Mouse (Mus musculus): Measurements from ENCODE around the gene Lzic. TPM values are rescaled to one million over a fixed set of nuclear protein-coding genes. Genes with fewer than 3 reads are reported as not detected.

The Lzic gene
- polyA plus RNA-seq, 1 experiment: 44.7 TPM

DNA sequence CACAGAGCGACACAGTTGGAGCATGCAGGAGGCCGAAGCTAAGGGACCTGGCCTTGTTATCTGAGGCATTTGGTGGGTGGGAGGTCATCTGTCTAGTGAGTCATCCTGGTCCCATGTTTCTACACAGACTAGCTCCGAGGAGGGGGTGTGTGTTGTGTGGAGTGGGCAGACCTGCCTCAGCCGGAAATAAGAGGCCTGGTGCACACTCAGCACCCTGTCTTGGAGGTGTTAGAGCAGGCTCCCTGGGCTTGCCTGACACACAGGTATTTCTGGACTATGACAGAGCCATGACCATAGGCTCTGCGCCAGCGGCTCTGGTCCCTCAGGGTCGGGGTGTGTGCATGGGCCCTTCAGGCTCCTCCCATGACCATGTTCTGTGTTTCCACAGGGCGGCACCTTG is 54.4 kb downstream of the Lzic start:
- Histone ChIP-seq H3K79me3 (ENCODE audit: low read depth) (no peaks in the 10 kb centered on the region), H3K79me2 (ENCODE audit: control insufficient read depth, insufficient read depth) (no peaks in the 10 kb centered on the region), H3ac (ENCODE audit: control insufficient read depth, insufficient read length, low read depth) (no peak overlapping the region), H3K4me3 (ENCODE audit: insufficient read depth, poor library complexity, severe bottlenecking) (no peak overlapping the region), H3K27me3 (ENCODE audit: control insufficient read depth, insufficient read depth, insufficient read length) (no peaks in the 10 kb centered on the region), H3K36me3 (ENCODE audit: control insufficient read depth, insufficient read depth) (peaks cover 4% of the 10 kb centered on the region)
- TF ChIP-seq MYOD1 (IDR thresholded peaks at IDR 0.05; ENCODE audit: control insufficient read depth, insufficient read length, low read depth): no peak

GRCm38 (mm10) chr4:149541935-149542334 is 56.9 kb downstream of the Lzic start:
- H3K27me3 ChIP-seq (ENCODE audit: control insufficient read depth, insufficient read depth, insufficient read length): no peaks in the 10 kb centered on the region

GRCm38 (mm10) chr4:149542431-149542830 is 57.4 kb downstream of the Lzic start:
- peaks cover 14% of the 10 kb centered on the region for H3K36me3 ChIP-seq (ENCODE audit: control insufficient read depth, insufficient read depth)
- no peak overlapping the region for H3K4me3 ChIP-seq (ENCODE audit: insufficient read depth, poor library complexity, severe bottlenecking)
- no peaks in the 10 kb centered on the region for H3K79me3 ChIP-seq (ENCODE audit: low read depth)

More at GRCm38 (mm10) chr4:149541935-149542334, 56.9 kb downstream of the Lzic start:
- Histone ChIP-seq H3K36me3 (ENCODE audit: control insufficient read depth, insufficient read depth) (peaks cover 14% of the 10 kb centered on the region), H3K4me3 (ENCODE audit: insufficient read depth, poor library complexity, severe bottlenecking) (no peak overlapping the region), H3K79me2 (ENCODE audit: control insufficient read depth, insufficient read depth) (no peaks in the 10 kb centered on the region), H3ac (ENCODE audit: control insufficient read depth, insufficient read length, low read depth) (peak overlapping the region; percentile 4), H3K79me3 (ENCODE audit: low read depth) (no peaks in the 10 kb centered on the region)
- TF ChIP-seq MYOD1 (IDR thresholded peaks at IDR 0.05; ENCODE audit: control insufficient read depth, insufficient read length, low read depth) (no peak), CTCF (IDR thresholded peaks at IDR 0.05; ENCODE audit: control insufficient read depth, insufficient read depth, insufficient read length) (no peak), MYOG (IDR thresholded peaks at IDR 0.05; ENCODE audit: control insufficient read depth, extremely low read depth, insufficient read length) (no peak), CEBPB (IDR thresholded peaks at IDR 0.05; ENCODE audit: low read depth) (no peak), FOSL1 (IDR thresholded peaks at IDR 0.05; ENCODE audit: insufficient read depth, low read length, poor library complexity, severe bottlenecking) (no peak), USF1 (IDR thresholded peaks at IDR 0.05; ENCODE audit: low read depth) (no peak), MAX (IDR thresholded peaks at IDR 0.05) (no peak)

GRCm38 (mm10) chr4:149542927-149543553 is 58.0 kb downstream of the Lzic start:
- Histone ChIP-seq H3K27me3 (ENCODE audit: control insufficient read depth, insufficient read depth, insufficient read length) (no peaks in the 10 kb centered on the region), H3K79me3 (ENCODE audit: low read depth) (no peaks in the 10 kb centered on the region), H3K4me3 (ENCODE audit: insufficient read depth, poor library complexity, severe bottlenecking) (no peak overlapping the region), H3K36me3 (ENCODE audit: control insufficient read depth, insufficient read depth) (peaks cover 14% of the 10 kb centered on the region), H3ac (ENCODE audit: control insufficient read depth, insufficient read length, low read depth) (no peak overlapping the region), H3K79me2 (ENCODE audit: control insufficient read depth, insufficient read depth) (no peaks in the 10 kb centered on the region)
- TF ChIP-seq CTCF (IDR thresholded peaks at IDR 0.05; ENCODE audit: control insufficient read depth, insufficient read depth, insufficient read length): peak; percentile 85
- no peak for TF ChIP-seq USF1 (IDR thresholded peaks at IDR 0.05; ENCODE audit: low read depth)
- TF ChIP-seq CEBPB (IDR thresholded peaks at IDR 0.05; ENCODE audit: low read depth): no peak

More at GRCm38 (mm10) chr4:149542431-149542830, 57.4 kb downstream of the Lzic start:
- H3ac ChIP-seq (ENCODE audit: control insufficient read depth, insufficient read length, low read depth): no peak overlapping the region
- H3K79me2 ChIP-seq (ENCODE audit: control insufficient read depth, insufficient read depth): no peaks in the 10 kb centered on the region
- TF ChIP-seq FOSL1 (IDR thresholded peaks at IDR 0.05; ENCODE audit: insufficient read depth, low read length, poor library complexity, severe bottlenecking) (no peak), CTCF (IDR thresholded peaks at IDR 0.05; ENCODE audit: control insufficient read depth, insufficient read depth, insufficient read length) (no peak), MYOD1 (IDR thresholded peaks at IDR 0.05; ENCODE audit: control insufficient read depth, insufficient read length, low read depth) (no peak), CEBPB (IDR thresholded peaks at IDR 0.05; ENCODE audit: low read depth) (no peak), MAX (IDR thresholded peaks at IDR 0.05) (no peak), USF1 (IDR thresholded peaks at IDR 0.05; ENCODE audit: low read depth) (no peak), MYOG (IDR thresholded peaks at IDR 0.05; ENCODE audit: control insufficient read depth, extremely low read depth, insufficient read length) (no peak)
- no peaks in the 10 kb centered on the region for H3K27me3 ChIP-seq (ENCODE audit: control insufficient read depth, insufficient read depth, insufficient read length)

GRCm38 (mm10) chr4:149544892-149545291 is 59.9 kb downstream of the Lzic start:
- peaks cover 18% of the 10 kb centered on the region for H3K36me3 ChIP-seq (ENCODE audit: control insufficient read depth, insufficient read depth)

More at GRCm38 (mm10) chr4:149544892-149545291, 59.9 kb downstream of the Lzic start:
- H3K27me3 ChIP-seq (ENCODE audit: control insufficient read depth, insufficient read depth, insufficient read length): no peaks in the 10 kb centered on the region
- H3K79me3 ChIP-seq (ENCODE audit: low read depth): no peaks in the 10 kb centered on the region
- TF ChIP-seq FOSL1 (IDR thresholded peaks at IDR 0.05; ENCODE audit: insufficient read depth, low read length, poor library complexity, severe bottlenecking) (no peak), MAX (IDR thresholded peaks at IDR 0.05) (no peak), USF1 (IDR thresholded peaks at IDR 0.05; ENCODE audit: low read depth) (no peak), MYOD1 (IDR thresholded peaks at IDR 0.05; ENCODE audit: control insufficient read depth, insufficient read length, low read depth) (no peak), MYOG (IDR thresholded peaks at IDR 0.05; ENCODE audit: control insufficient read depth, extremely low read depth, insufficient read length) (no peak), CEBPB (IDR thresholded peaks at IDR 0.05; ENCODE audit: low read depth) (no peak), CTCF (IDR thresholded peaks at IDR 0.05; ENCODE audit: control insufficient read depth, insufficient read depth, insufficient read length) (no peak)
- H3K79me2 ChIP-seq (ENCODE audit: control insufficient read depth, insufficient read depth): no peaks in the 10 kb centered on the region
- H3ac ChIP-seq (ENCODE audit: control insufficient read depth, insufficient read length, low read depth): no peak overlapping the region
- no peak overlapping the region for H3K4me3 ChIP-seq (ENCODE audit: insufficient read depth, poor library complexity, severe bottlenecking)

Small RNAs within 50 kb of the gene (microRNA-seq; reads per million reads assigned to microRNA genes)
- gene Mir5616 (ENCODE audit: borderline microRNAs expressed): 2.6 reads per million, percentile 43 among the genes with 10 or more reads in this experiment

Other genes with a start within 250 kb of the Lzic start
- 10.1 TPM for gene Kif1b, start 177.5 kb upstream of the Lzic start, polyA plus RNA-seq (2012; fragmentation: generic; extraction: Trizol)
- 51.6 TPM for gene Ube4b, start 58.5 kb upstream of the Lzic start, polyA plus RNA-seq (2012; fragmentation: generic; extraction: Trizol)
- gene Rbp7, start 30.3 kb upstream of the Lzic start, polyA plus RNA-seq (2012; fragmentation: generic; extraction: Trizol): not detected
- not detected for gene Tmem274, start 7.9 kb upstream of the Lzic start, polyA plus RNA-seq (2012; fragmentation: generic; extraction: Trizol)
- gene Nmnat1, start within 50 bp of the Lzic start, polyA plus RNA-seq (2012; fragmentation: generic; extraction: Trizol): 8.8 TPM
- 57.8 TPM for gene Ctnnbip1, start 33.0 kb downstream of the Lzic start, polyA plus RNA-seq (2012; fragmentation: generic; extraction: Trizol)
- 45.3 TPM for gene Clstn1, start 101.2 kb downstream of the Lzic start, polyA plus RNA-seq (2012; fragmentation: generic; extraction: Trizol)
- gene Pik3cd, start 217.3 kb downstream of the Lzic start, polyA plus RNA-seq (2012; fragmentation: generic; extraction: Trizol): 1.5 TPM

All from C2C12 (cell line).